Mouse (Mus musculus) brain, embryonic 18.5 days (tissue): ENCODE results near the gene Zfp644.

ENCODE experiments used
- DNase-seq: peaks from one replicate; pipeline ENCODE4 v3.0.0-alpha.2; 2012; ENCODE audit warnings: low read depth, low spot score

Gene Zfp644

GRCm38 (mm10) chr5:106664910-106665309, 32.2 kb downstream of the Zfp644 start:
- no peak for DNase-seq

GRCm38 (mm10) chr5:106660867-106661266, 36.2 kb downstream of the Zfp644 start:
- DNase-seq, result no peak

DNA sequence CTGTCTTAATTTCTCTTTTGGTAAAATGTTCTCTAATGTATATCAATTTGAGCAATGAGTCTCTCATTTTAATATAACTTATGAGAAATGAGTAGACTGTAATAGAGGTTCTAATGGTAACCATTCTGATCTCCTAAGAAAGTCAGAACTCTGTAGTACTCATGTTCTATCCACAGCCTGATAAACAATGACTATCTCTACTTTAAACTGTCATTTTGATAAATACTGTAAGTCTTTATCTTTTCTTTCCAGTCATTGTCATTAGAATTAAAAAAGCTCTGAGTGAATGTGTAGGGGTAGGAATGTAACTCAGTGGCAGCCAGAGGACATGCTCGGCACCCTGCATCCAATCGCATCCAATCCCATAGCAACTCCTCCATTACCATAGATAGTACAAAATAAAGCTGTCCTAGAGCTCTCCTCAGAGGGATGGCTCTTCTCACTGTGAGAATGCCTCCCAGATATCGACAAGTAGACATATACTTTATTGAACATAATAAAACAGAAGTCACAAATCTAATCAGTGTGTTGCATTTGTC, 44.2 kb downstream of the Zfp644 start:
- DNase-seq, result no peak

DNA sequence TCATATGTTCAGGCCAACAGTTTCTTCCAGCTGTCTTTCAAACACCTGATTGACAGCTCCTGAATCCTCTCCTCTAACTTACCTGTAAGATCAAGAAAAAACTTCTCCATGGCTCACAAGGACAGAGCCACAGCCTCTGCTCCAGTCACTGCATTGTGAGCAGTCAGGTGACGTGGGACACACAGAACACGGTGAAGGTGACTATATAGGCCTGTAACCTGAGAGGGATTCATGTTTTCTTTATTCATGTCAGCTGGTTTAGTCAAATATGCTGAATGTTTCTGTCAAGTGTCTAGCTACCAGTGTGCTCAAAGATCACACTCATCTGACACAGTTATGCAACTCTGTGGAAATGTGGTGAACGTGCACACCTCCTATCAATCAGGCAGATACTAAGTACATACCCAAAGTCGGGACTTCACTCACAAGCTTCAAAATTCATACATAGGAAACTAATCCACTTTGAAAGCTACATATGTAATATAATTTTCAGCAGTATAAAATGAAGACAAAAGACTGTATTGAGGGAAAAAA, 44.8 kb downstream of the Zfp644 start:
- no peak for DNase-seq

GRCm38 (mm10) chr5:106649995-106650394, 47.1 kb downstream of the Zfp644 start:
- no peak for DNase-seq

DNA sequence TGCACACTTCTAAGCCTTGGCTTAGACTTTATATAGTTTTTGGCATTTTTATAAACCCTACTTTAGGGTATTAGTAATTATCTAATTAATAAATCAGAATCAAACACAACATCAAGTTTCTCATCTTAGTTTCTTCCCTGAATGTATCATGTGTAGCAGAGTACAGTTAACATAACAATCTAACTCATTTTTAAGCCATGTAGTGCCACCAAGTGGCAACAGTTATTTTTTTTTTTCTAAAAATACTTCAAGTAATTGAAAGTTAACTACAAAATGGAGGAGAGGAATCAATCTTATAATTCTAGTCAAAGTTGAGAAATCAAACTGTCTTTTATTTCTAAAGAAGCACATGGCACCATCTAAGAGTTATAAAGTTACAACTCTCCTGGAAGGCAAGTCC, 47.6 kb downstream of the Zfp644 start:
- peak; percentile 12 for DNase-seq

DNA sequence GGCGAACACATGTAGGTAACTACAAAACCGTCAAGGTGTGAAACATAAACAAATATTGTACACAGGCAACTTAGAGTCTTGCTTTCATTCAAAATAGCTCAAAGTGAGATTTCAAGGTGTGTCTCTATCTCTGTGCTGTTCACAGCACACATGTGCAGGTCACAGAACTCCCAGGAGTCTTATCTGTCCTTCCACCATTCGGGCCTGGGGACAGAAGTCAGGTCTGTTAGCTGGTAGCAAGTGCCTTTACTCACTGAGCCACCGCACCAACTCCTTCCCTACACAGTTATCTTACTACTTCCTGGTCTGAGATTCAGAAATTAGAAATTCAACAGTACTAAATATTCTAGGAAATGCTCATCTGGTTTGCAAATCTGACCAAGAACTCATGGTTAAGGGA, 53.7 kb downstream of the Zfp644 start:
- no peak for DNase-seq

DNA sequence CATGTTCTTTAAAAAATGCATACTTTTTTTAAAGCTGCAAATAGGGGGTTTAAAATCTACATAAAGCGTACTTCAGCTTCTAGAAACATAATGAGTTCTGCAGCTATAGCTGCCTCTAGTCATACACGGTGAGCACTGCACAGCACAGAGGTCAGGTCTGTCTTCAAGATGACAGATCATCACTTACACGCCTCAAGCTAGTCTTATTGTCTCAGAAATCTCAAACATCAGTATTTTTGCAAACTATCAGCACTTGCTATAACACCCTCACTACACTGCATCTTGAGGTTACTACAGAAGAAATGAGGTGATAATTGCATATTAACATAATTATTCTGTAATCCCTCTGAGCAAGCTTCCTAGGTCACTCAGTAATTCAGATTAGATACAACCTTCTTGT, 55.2 kb downstream of the Zfp644 start:
- DNase-seq, result no peak

DNA sequence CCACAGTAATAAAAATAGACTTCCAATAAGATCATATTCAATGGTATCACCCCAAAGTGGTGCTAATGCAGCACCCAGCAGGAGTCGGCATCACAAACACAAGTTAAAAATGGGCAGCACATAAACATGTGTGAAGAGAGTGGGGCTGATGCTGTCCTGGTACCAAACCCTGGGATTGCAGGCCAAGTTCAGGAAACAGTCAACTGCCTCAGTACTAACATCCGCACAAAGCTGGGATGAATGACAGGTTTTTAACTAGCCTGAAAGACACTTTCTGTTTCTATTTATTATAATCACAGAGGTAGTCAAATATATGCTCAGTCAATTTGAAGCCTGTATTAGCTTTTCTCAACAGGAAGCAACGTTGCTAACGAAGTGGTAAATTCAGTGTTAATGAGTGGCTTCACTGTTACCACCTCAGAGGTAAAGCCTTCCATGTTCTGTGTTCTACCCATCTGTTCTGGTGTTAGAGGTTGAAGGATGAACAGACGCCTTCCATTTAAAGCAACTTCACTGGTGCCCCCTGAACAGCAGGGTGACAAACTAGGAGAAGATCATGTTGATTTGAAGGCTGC, 56.8 kb downstream of the Zfp644 start:
- peak; percentile 4 for DNase-seq

GRCm38 (mm10) chr5:106639627-106640026, 57.5 kb downstream of the Zfp644 start:
- DNase-seq, result no peak

GRCm38 (mm10) chr5:106636423-106636946, 60.6 kb downstream of the Zfp644 start:
- DNase-seq, result no peak

- no peak for DNase-seq
These were observed 68.5 kb downstream of the Zfp644 start for GRCm38 (mm10) chr5:106628369-106629149.

DNA sequence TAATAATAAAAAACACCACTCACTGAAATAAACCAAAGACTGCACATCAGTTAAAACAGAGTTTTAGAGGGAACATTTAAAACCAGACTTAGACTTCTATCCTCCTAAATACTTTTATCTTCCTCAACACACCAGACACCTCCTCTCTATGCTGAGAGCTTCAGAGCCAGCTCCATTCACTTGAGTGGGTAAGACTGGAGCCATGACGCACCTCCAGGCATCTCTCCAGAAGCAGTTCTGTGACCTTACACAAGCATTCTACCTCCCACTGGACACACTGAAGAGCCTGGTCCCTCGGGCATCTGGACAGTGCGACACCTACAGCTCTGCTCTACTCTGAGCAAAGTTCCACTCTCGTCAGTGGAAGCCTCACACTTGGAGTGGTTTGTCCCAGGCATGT, 73.8 kb downstream of the Zfp644 start:
- DNase-seq, result no peak

- no peak for DNase-seq
These were observed 74.9 kb downstream of the Zfp644 start for GRCm38 (mm10) chr5:106622193-106622592.

- DNase-seq, result no peak
These were observed 76.6 kb downstream of the Zfp644 start for GRCm38 (mm10) chr5:106620446-106620845.

DNA sequence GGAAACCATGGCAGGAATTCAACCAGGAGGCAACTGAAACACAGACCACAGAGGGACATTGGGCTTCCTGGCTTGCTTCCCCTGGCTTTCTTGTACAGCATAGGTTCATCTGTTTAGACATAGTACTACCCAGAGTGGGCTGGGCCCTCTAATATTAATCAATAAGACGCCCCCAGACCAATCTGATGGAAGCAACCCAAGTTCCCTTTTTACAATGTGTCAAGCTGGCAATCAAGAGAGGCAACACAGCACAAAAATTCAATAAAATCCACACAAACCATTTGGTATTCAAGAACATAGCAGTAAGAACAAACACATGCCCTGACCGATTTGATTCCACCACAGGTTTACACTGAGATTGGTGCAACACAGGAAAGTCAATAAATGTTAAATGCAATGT, 82.1 kb downstream of the Zfp644 start:
- DNase-seq, result no peak

- DNase-seq, result no peak
These were observed 82.5 kb downstream of the Zfp644 start for GRCm38 (mm10) chr5:106614570-106614969.

DNA sequence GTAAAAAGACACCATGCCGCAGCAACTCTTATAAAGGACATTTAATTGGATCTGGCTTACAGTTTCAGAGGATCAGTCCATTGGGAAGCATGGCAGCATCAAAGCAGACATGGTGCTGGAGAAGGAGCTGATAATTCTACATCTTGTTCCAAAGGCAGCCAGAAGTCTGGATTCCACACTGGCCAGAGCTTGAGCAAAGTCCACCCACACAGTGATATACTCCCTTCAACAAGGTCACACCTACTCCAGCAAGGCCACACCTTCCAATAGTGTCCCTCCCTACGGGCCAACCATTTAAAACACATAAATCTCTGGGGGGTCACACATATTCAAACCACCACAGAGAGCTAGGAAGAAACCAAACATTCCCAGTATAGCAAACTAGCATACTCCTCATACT, 84.9 kb downstream of the Zfp644 start:
- DNase-seq, result no peak

- no peak for DNase-seq
These were observed 88.3 kb downstream of the Zfp644 start, which contains the start of gene Gm17304 for GRCm38 (mm10) chr5:106608798-106609197. Gm17304 (plus strand) TSS chr5:106609098.

- DNase-seq, result no peak
These were observed 90.0 kb downstream of the Zfp644 start for GRCm38 (mm10) chr5:106607081-106607480.

DNA sequence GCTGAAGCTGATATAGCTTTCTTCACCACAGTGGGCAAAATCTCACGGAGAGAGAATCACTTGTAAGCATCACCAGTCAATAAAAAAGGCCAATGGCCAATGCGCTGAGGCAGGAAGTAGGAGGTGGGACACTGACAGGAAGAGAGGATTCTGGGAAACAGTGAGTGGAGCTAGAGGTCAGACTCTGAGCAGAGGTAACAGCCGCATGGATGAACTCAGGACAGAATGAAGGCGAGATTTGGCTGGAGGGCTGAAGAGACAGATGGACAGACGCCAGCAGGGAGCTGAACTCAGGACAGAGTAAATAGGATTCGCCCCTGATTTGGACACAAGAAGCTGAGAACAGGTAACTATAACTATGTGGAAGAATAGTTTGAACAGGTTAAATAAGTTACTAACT, 92.0 kb downstream of the Zfp644 start:
- no peak for DNase-seq

GRCm38 (mm10) chr5:106604381-106604780, 92.7 kb downstream of the Zfp644 start:
- no peak for DNase-seq

DNA sequence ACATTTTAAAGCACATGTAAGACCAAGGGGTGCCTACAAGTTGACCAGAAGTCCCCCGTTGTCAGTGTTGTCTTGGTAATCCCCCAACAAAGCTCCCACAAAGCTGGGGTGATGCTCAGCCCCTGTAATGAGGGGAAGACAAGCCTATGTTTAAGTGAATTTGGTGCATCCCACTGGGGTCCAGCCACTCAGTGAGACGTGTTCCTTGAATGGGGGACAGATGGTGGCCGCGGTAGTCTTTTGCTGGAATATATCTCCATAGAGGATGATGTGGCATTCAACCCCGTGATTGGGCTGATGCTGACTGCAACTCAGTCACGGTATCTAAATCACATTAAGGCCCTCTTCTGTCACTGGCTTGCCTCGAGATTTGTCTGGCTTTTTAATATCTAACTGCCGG, 97.6 kb downstream of the Zfp644 start:
- DNase-seq, result no peak
